Mouse (Mus musculus) kidney, adult 2 months (tissue): ENCODE results near the gene Eef1akmt1.

Experiments used
- CTCF ChIP-seq: fragments of 200-500 bp; conservative IDR thresholded peaks from 2 replicates; pipeline ENCODE4 v1.5.1; 2011; ENCODE audit warnings: low read depth, mild to moderate bottlenecking, control low read depth, low read length, moderate library complexity, mixed read lengths; ENCODE audit not compliant: insufficient read depth, insufficient read length
- POLR2A ChIP-seq: fragments of 200-500 bp; IDR thresholded peaks from one replicate; pipeline ENCODE4 v1.6.1; 2011; ENCODE audit warnings: low read depth, low read length, control low read depth

DNA sequence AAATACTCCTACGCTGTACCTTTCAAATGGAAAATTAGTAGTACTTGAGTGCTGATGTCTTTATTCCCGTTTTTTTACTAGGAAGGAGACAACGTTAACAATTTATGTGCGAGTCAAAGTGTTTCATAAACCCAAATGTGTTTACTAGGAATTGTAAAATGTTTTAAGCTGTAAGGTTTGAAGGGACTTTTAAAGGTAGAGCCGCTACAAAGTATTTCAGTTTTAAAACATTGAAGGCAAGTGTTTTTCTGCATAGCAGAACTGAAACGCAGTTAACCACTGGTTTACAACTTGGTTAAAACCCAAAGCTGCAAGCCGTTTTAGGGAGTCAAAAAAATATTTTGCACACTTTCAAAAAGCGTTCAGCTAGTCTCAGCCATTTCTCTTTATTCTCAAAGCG lies 47.6 kb downstream of the Eef1akmt1 start:
- TF ChIP-seq CTCF (no peak), POLR2A (no peak)
